Mouse (Mus musculus): ENCODE measurements around the gene Taok1.

DNA sequence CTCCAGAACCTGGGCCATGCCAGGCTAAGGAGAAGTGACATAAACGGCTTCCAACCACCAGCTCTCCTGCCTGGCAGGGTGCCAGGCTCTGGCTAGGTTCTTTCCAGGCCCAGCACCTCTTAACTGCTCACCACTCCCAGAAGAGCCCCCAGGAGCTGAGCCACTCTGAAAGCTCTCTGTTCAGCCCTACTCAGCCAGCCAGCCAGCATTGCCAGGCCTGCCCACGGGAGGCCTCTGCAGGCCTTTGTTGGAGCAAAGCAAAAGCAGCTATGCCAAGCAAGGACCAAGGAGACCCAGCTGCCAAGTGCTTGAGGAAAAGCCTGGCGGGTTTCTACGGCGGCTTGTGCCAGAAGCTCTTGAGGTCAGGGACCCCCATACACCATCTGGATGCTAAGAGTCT, 120.8 kb downstream of the Taok1 start:
- no peak for TF ChIP-seq POLR2A (IDR thresholded peaks at IDR 0.05; ENCODE audit: insufficient read length, low read depth)
- TF ChIP-seq POLR2AphosphoS2 (IDR thresholded peaks at IDR 0.05; ENCODE audit: insufficient read length, low read depth) = no peak
- TF ChIP-seq MAX (IDR thresholded peaks at IDR 0.05; ENCODE audit: low read depth) = no peak
- no peak for TF ChIP-seq USF1 (IDR thresholded peaks at IDR 0.05; ENCODE audit: low read depth)
- no peak for TF ChIP-seq E2F4 (IDR thresholded peaks at IDR 0.05; ENCODE audit: insufficient read depth)
- no peak for TF ChIP-seq TCF12 (IDR thresholded peaks at IDR 0.05; ENCODE audit: insufficient read depth, poor library complexity, severe bottlenecking)
- TF ChIP-seq MYOG (IDR thresholded peaks at IDR 0.05; ENCODE audit: control insufficient read depth in 1 of 3, insufficient read depth in 1 of 3, insufficient read length in 2 of 3, low read depth in 2 of 3) = no peak
- TF ChIP-seq MYOD1 (IDR thresholded peaks at IDR 0.05; ENCODE audit: control insufficient read depth in 1 of 3, insufficient read length in 2 of 3, low read depth in 2 of 3) = no peak
- TF ChIP-seq TCF3 (IDR thresholded peaks at IDR 0.05; ENCODE audit: insufficient read length, low read depth) = no peak
- TF ChIP-seq REST (IDR thresholded peaks at IDR 0.05; ENCODE audit: insufficient read depth, insufficient read length) = no peak

Measured in myocyte (in vitro differentiated cells).